Mouse (Mus musculus) kidney, adult 2 months (tissue): Measurements from ENCODE around the gene Frem1.

ENCODE experiments used
- CTCF ChIP-seq: fragments of 200-500 bp; conservative IDR thresholded peaks from 2 replicates; pipeline ENCODE4 v1.5.1; 2011; ENCODE audit warnings: low read depth, mild to moderate bottlenecking, control low read depth, low read length, moderate library complexity, mixed read lengths; ENCODE audit not compliant: insufficient read depth, insufficient read length
- POLR2A ChIP-seq: fragments of 200-500 bp; IDR thresholded peaks from one replicate; pipeline ENCODE4 v1.6.1; 2011; ENCODE audit warnings: low read depth, low read length, control low read depth

GRCm38 (mm10) chr4:83061564-83061963 lies 9.4 kb upstream of the Frem1 start:
- TF ChIP-seq POLR2A: no peak
- TF ChIP-seq CTCF: no peak
